Mouse (Mus musculus) limb, embryonic 12.5 days (tissue): ENCODE measurements around the gene Rcbtb2. TPM values are rescaled to one million over a fixed set of nuclear protein-coding genes. Genes with fewer than 3 reads are reported as not detected.
A peak's percentile ranks its signal among the peaks of the same experiment; 100 is the strongest.

ENCODE experiments used
- ATAC-seq: fragments of 200-750 bp; cut with Nextera tagmentation; 2 replicates; pipeline ENCODE4 v1.8.0; 2017; ENCODE audit warnings: low read depth, moderate TSS enrichment; ENCODE audit not compliant: insufficient number of reproducible peaks, insufficient read depth, low FRiP score, low TSS enrichment
- H3K27ac ChIP-seq: fragments of 300-500 bp; sonication (generic); 2 replicates; pipeline ENCODE4 v1.5.1; 2016; ENCODE audit warnings: mild to moderate bottlenecking, moderate library complexity
- H3K27me3 ChIP-seq: fragments of 300-500 bp; sonication (generic); 2 replicates; pipeline ENCODE4 v1.6.1; 2016; ENCODE audit warnings: mild to moderate bottlenecking, moderate library complexity
- H3K36me3 ChIP-seq: fragments of 300-500 bp; sonication (generic); 2 replicates; pipeline ENCODE4 v1.6.1; 2016; ENCODE audit warnings: mild to moderate bottlenecking, moderate library complexity
- H3K4me1 ChIP-seq: fragments of 300-500 bp; sonication (generic); replicated peaks from 2 replicates; pipeline ENCODE4 v1.6.1; 2016
- H3K4me2 ChIP-seq: fragments of 300-500 bp; sonication (generic); 2 replicates; pipeline ENCODE4 v1.6.1; 2016; ENCODE audit warnings: mild to moderate bottlenecking, moderate library complexity
- H3K4me3 ChIP-seq: fragments of 300-500 bp; sonication (generic); replicated peaks from 2 replicates; pipeline ENCODE4 v1.5.1; 2016; ENCODE audit warnings: mild to moderate bottlenecking
- H3K9ac ChIP-seq: fragments of 300-500 bp; sonication (generic); replicated peaks from 2 replicates; pipeline ENCODE4 v1.6.1; 2016; ENCODE audit warnings: mild to moderate bottlenecking, moderate library complexity
- H3K9me3 ChIP-seq: fragments of 300-500 bp; sonication (generic); 2 replicates; pipeline ENCODE4 v1.6.1; 2016; ENCODE audit warnings: mild to moderate bottlenecking, moderate library complexity
- WGBS: fragments of 180-500 bp; shearing (Covaris S2); methylation state at CpG from one replicate; pipeline ENCODE4 v1.1.7; 2016; 5-methylcytosine and 5-hydroxymethylcytosine counted together
- polyA plus RNA-seq: library from polyadenylated mRNA; unstranded; fragments of >200 nt; fragmentation: Nextera tagmentation; extraction: Ambion mirVana; gene quantifications from 2 replicates; pipeline ENCODE4 v1.2.1, GENCODE M21; 2016

Rcbtb2 gene
- polyA plus RNA-seq, 1 experiment from 2014 or later, result 185 TPM

DNA sequence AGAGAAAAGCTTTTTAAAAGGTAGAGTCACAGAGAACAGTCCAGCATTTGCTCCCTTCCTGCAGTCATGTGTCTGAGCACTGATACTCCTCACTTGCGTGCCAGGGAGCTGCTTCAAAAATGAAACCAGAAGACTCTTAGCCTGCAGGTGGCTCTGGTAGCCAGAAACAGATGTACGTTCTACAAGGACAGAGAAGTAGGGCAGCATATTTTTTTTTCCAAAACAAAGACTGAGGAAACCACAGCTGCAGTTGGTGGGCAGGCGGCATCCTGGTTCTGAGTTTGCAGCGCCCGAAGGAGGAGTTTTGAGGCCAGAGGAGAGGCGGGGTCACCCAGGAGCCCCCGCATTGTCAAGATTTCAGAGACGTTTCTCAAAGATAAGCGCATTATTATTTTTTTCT is 5.9 kb upstream of the Rcbtb2 start:
- Histone ChIP-seq H3K27me3 (no peaks in the 10 kb centered on the region), H3K4me1 (peaks cover 18% of the 10 kb centered on the region), H3K9me3 (no peaks in the 10 kb centered on the region), H3K4me2 (peak overlapping the region; percentile 29; the same call in 1 of the 2 replicates), H3K36me3 (no peaks in the 10 kb centered on the region), H3K27ac (0 out of 2 replicates have a peak overlapping the region, but pooled peaks have one; percentile 29), H3K9ac (no peak overlapping the region), H3K4me3 (no peak overlapping the region)
- 39% methylated on average over 9 of the region's 9 CpGs for WGBS
- no peak for ATAC-seq

- Histone ChIP-seq H3K27me3 (no peaks in the 10 kb centered on the region), H3K27ac (no peak overlapping the region), H3K4me3 (no peak overlapping the region), H3K9me3 (no peaks in the 10 kb centered on the region), H3K4me1 (peaks cover 18% of the 10 kb centered on the region), H3K9ac (no peak overlapping the region), H3K36me3 (no peaks in the 10 kb centered on the region), H3K4me2 (peak overlapping the region; percentile 29; the same call in 1 of the 2 replicates)
- ATAC-seq, result no peak
- 69% methylated on average over 7 of the region's 7 CpGs for WGBS
These were observed 5.1 kb upstream of the Rcbtb2 start for GRCm38 (mm10) chr14:73117411-73118392.

- Histone ChIP-seq H3K9ac (no peak overlapping the region), H3K4me3 (no peak overlapping the region), H3K27ac (peak overlapping the region; percentile 7; the same call in 1 of the 2 replicates), H3K4me1 (peaks cover 18% of the 10 kb centered on the region), H3K36me3 (no peaks in the 10 kb centered on the region), H3K9me3 (no peaks in the 10 kb centered on the region), H3K27me3 (no peaks in the 10 kb centered on the region), H3K4me2 (no peak overlapping the region)
- WGBS, result 72% methylated on average over 14 of the region's 14 CpGs
- ATAC-seq, result no peak
These were observed 4.1 kb upstream of the Rcbtb2 start for GRCm38 (mm10) chr14:73118482-73119347.

GRCm38 (mm10) chr14:73119459-73119858 is 3.4 kb upstream of the Rcbtb2 start:
- ATAC-seq, result no peak
- 12% methylated on average over 6 of the region's 6 CpGs for WGBS
- H3K9me3 ChIP-seq, result no peaks in the 10 kb centered on the region

DNA sequence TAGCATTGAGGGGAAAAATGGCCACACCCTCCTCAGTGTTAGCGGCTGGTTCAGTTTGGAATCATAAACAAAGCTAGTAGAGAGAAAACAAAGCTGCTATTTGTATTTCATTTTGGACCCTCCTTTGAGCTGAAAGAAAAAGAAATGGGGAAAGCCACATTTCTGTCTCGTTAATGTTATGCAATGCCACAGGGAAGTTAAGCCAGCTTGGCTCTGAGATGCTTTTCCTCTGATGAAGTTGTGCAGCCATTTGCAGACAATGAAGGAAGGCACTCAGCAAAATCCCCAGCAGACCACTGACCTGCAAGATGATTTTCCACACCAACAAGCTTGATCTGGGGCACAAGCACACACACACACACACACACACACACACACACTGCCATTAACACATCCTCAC is 2.9 kb upstream of the Rcbtb2 start:
- Histone ChIP-seq H3K4me3 (no peak overlapping the region), H3K4me1 (peaks cover 18% of the 10 kb centered on the region), H3K36me3 (no peaks in the 10 kb centered on the region), H3K27me3 (no peaks in the 10 kb centered on the region), H3K27ac (peak overlapping the region; percentile 46; the same call in 1 of the 2 replicates), H3K4me2 (no peak overlapping the region), H3K9ac (no peak overlapping the region), H3K9me3 (no peaks in the 10 kb centered on the region)
- 44% methylated on average over 2 of the region's 2 CpGs for WGBS
- no peak for ATAC-seq

More at GRCm38 (mm10) chr14:73119459-73119858, 3.4 kb upstream of the Rcbtb2 start:
- no peaks in the 10 kb centered on the region for H3K27me3 ChIP-seq
- no peak overlapping the region for H3K4me2 ChIP-seq
- peaks cover 18% of the 10 kb centered on the region for H3K4me1 ChIP-seq
- no peak overlapping the region for H3K9ac ChIP-seq
- H3K4me3 ChIP-seq, result no peak overlapping the region
- peak overlapping the region; percentile 46 for H3K27ac ChIP-seq
- no peaks in the 10 kb centered on the region for H3K36me3 ChIP-seq

- H3K4me3 ChIP-seq, result no peak overlapping the region
- WGBS, result 68% methylated on average over 4 of the region's 4 CpGs
- no peak overlapping the region for H3K27ac ChIP-seq
- no peaks in the 10 kb centered on the region for H3K9me3 ChIP-seq
- H3K4me2 ChIP-seq, result no peak overlapping the region
- ATAC-seq, result no peak
- no peaks in the 10 kb centered on the region for H3K27me3 ChIP-seq
- H3K36me3 ChIP-seq, result no peaks in the 10 kb centered on the region
- H3K4me1 ChIP-seq, result peaks cover 18% of the 10 kb centered on the region
- no peak overlapping the region for H3K9ac ChIP-seq
These were observed 470 bp upstream of the Rcbtb2 start for GRCm38 (mm10) chr14:73122211-73122922.

DNA sequence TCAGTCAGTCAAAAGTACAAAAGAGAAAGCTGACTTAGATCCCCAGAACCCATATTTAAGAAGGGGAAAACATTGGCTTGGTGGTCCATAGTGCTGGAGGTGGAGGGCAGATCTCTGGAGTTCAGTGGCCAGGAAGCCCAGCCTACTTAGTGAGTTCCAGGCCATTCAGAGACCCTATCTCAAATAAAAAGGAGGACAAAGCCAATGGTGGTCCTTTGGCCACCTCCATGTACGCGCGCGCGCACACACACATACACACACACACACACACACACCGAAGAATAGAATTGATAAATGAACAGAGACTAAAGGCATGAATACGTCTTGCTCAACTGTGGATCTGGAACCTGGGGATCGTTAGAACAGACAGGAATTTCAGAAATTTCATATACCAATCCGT is 544 bp downstream of the Rcbtb2 start:
- 93% methylated on average over 9 of the region's 9 CpGs for WGBS
- H3K9me3 ChIP-seq, result no peaks in the 10 kb centered on the region
- H3K9ac ChIP-seq, result no peak overlapping the region
- H3K36me3 ChIP-seq, result no peaks in the 10 kb centered on the region
- H3K4me3 ChIP-seq, result no peak overlapping the region
- no peaks in the 10 kb centered on the region for H3K27me3 ChIP-seq
- H3K4me2 ChIP-seq, result no peak overlapping the region
- peak overlapping the region; percentile 29; the same call in 1 of the 2 replicates for H3K27ac ChIP-seq
- H3K4me1 ChIP-seq, result peaks cover 18% of the 10 kb centered on the region
- no peak for ATAC-seq

DNA sequence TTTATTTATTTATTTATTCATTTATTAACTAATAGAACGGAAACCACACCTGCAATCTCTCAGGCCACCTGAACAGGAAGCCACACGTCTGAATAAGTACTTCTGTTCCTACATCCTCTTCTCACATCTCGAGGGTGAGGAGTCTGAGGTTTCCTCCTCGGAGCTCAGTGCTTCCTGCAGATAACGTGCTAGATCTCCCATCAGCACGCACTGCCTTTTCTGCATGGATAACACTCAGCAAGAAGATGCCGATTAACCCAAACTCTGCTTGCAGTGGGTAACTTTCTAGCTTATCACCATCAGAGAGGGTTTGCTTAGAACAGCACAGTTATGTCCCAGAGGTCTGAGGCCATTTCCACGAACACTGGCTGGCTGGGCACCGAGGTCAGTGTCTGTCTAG is 949 bp downstream of the Rcbtb2 start:
- Histone ChIP-seq H3K9me3 (no peaks in the 10 kb centered on the region), H3K27me3 (no peaks in the 10 kb centered on the region), H3K4me2 (no peak overlapping the region), H3K4me3 (no peak overlapping the region), H3K36me3 (no peaks in the 10 kb centered on the region), H3K9ac (no peak overlapping the region), H3K4me1 (peaks cover 18% of the 10 kb centered on the region), H3K27ac (no peak overlapping the region)
- ATAC-seq, result no peak
- WGBS, result 75% methylated on average over 9 of the region's 9 CpGs

GRCm38 (mm10) chr14:73130519-73130918 is 7.7 kb downstream of the Rcbtb2 start:
- no peak for ATAC-seq
- Histone ChIP-seq H3K4me1 (no peaks in the 10 kb centered on the region), H3K4me2 (no peak overlapping the region), H3K9ac (no peak overlapping the region), H3K27ac (no peak overlapping the region), H3K9me3 (no peaks in the 10 kb centered on the region), H3K27me3 (no peaks in the 10 kb centered on the region), H3K4me3 (no peak overlapping the region), H3K36me3 (no peaks in the 10 kb centered on the region)
- 69% methylated on average over 5 of the region's 5 CpGs for WGBS

DNA sequence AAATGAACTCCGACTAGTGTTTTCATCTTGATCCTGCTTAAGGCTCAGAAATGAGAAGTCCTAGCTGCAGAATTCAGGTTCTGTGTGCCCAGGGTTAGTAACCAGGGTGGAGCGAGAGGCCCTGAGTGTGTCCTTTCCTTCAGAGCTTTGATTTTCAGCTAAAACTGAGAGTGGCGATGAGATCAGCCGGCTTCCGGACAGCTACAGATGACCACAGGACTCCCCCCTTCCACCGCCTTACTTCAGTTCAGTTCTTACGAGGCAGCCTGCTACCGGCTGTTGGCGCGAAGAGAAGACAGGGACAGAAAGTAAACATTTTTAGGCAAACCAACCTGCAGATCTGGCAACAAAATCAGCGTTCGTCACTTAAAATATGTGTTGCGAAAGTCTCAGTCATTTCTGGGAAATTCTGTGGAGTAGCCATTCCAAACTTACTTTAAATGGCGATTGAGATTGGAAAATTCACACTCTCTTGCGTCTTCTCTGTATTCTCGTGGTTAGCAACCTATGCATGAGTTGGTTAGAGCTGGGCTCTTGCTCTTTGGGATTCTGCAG is 9.1 kb downstream of the Rcbtb2 start:
- Histone ChIP-seq H3K9me3 (no peaks in the 10 kb centered on the region), H3K4me2 (no peak overlapping the region), H3K9ac (no peak overlapping the region), H3K4me3 (no peak overlapping the region), H3K27me3 (no peaks in the 10 kb centered on the region), H3K36me3 (no peaks in the 10 kb centered on the region), H3K27ac (no peak overlapping the region), H3K4me1 (no peaks in the 10 kb centered on the region)
- 87% methylated on average over 16 of the region's 16 CpGs for WGBS
- ATAC-seq, result no peak
